Mouse (Mus musculus) ES-E14 (cell line): ENCODE measurements around the gene Ehbp1. TPM values are rescaled to one million over a fixed set of nuclear protein-coding genes. Genes with fewer than 3 reads are reported as not detected.

Experiments used
- DNase-seq: peaks from one replicate; pipeline ENCODE4 v3.0.0-alpha.2; 2013; ENCODE audit warnings: low read depth, low spot score
- H3K27ac ChIP-seq: 2 replicates; pipeline ENCODE4 v1.5.1; 2012; ENCODE audit warnings: low read depth, mild to moderate bottlenecking, low read length, moderate library complexity, mixed read lengths; ENCODE audit not compliant: poor library complexity, insufficient read depth, severe bottlenecking
- H3K36me3 ChIP-seq: 2 replicates; pipeline ENCODE4 v1.6.1; 2012; ENCODE audit warnings: mild to moderate bottlenecking, low read length, moderate library complexity, mixed read lengths; ENCODE audit not compliant: control insufficient read depth, poor library complexity, insufficient read depth, severe bottlenecking
- H3K4me1 ChIP-seq, 2 experiments: fragments of 150-350 bp in 1 of 2; sonication (generic) in 1 of 2; 2 replicates each; pipeline ENCODE4 v1.6.1; 2012; ENCODE audit warnings: low read length in 2 of 2, mild to moderate bottlenecking in 1 of 2, mixed read lengths in 1 of 2; ENCODE audit not compliant: control insufficient read depth in 2 of 2, insufficient read depth in 2 of 2, poor library complexity in 1 of 2
- H3K4me3 ChIP-seq, 2 experiments: fragments of 150-350 bp in 1 of 2; sonication (generic) in 1 of 2; 2 replicates each; pipeline ENCODE4 v1.5.1; 2012; ENCODE audit warnings: low read length in 2 of 2, low read depth in 1 of 2, mild to moderate bottlenecking in 1 of 2, mixed read lengths in 1 of 2; ENCODE audit not compliant: insufficient read depth in 1 of 2, poor library complexity in 1 of 2, severe bottlenecking in 1 of 2
- H3K9ac ChIP-seq: 2 replicates; pipeline ENCODE4 v1.6.1; 2012; ENCODE audit warnings: low read depth, mild to moderate bottlenecking, low read length, mixed read lengths; ENCODE audit not compliant: poor library complexity, insufficient read depth, severe bottlenecking
- H3K9me3 ChIP-seq: fragments of 150-350 bp; sonication (generic); 2 replicates; pipeline ENCODE4 v1.6.1; 2012; ENCODE audit warnings: low read depth, mild to moderate bottlenecking, low read length; ENCODE audit not compliant: control insufficient read depth, insufficient read depth
- CHD2 ChIP-seq: IDR thresholded peaks from 2 replicates; pipeline ENCODE4 v1.6.1; 2014; ENCODE audit warnings: mild to moderate bottlenecking, low read depth, low read length, inconsistent platforms
- HCFC1 ChIP-seq: IDR thresholded peaks from 2 replicates; pipeline ENCODE4 v1.6.1; 2012; ENCODE audit warnings: low read length, inconsistent platforms, borderline replicate concordance; ENCODE audit not compliant: insufficient read depth
- MAFK ChIP-seq: IDR thresholded peaks from 2 replicates; pipeline ENCODE4 v1.6.1; 2014; ENCODE audit warnings: mild to moderate bottlenecking, low read depth, low read length, inconsistent platforms; ENCODE audit not compliant: insufficient read depth
- ZC3H11A ChIP-seq: IDR thresholded peaks from 2 replicates; pipeline ENCODE4 v1.6.1; 2012; ENCODE audit warnings: low read depth, mild to moderate bottlenecking, inconsistent platforms, low read length, borderline replicate concordance
- ZNF384 ChIP-seq: IDR thresholded peaks from 2 replicates; pipeline ENCODE4 v1.6.1; 2012; ENCODE audit warnings: low read depth, low read length, inconsistent platforms
- in situ Hi-C, 2 experiments: fragments of 600-800 bp; cut with MboI; formaldehyde crosslinking; loops; one replicate each; pipeline ENCODE4 v1.15.1; 2025; ENCODE audit warnings: low sequenced_read_pairs in 2 of 2, inconsistent platforms in 1 of 2; ENCODE audit not compliant: unreplicated experiment in 2 of 2
- total RNA-seq: library from RNA; depleted of rRNA; stranded (reverse); fragments of 300-350 nt; gene quantifications from 2 replicates; pipeline ENCODE4 v1.2.3, GENCODE M21; 2012

Ehbp1 gene
- total RNA-seq, 1 experiment: 10.9 TPM

GRCm38 (mm10) chr11:22199881-22200280, 142.2 kb downstream of the Ehbp1 start:
- Histone ChIP-seq H3K9me3 (no peaks in the 10 kb centered on the region), H3K4me1 (peaks cover 0 to 2% of the 10 kb centered on the region in 2 experiments; a peak in 1 of 4 replicates), H3K4me3 (peak overlapping the region; percentile 19 to 55; a peak in 3 of 4 replicates), H3K9ac (no peak overlapping the region), H3K36me3 (no peaks in the 10 kb centered on the region), H3K27ac (no peak overlapping the region)
- peak; percentile 29 for DNase-seq
- in situ Hi-C loops: no loop called here
- TF ChIP-seq ZNF384 (no peak), ZC3H11A (no peak), CHD2 (no peak), MAFK (no peak), HCFC1 (no peak)

- H3K4me1 ChIP-seq: peaks cover 2% of the 10 kb centered on the region in 2 experiments; a peak in 2 of 4 replicates
- H3K27ac ChIP-seq: no peak overlapping the region
Observed at GRCm38 (mm10) chr11:22198406-22198805, 143.7 kb downstream of the Ehbp1 start.

GRCm38 (mm10) chr11:22197935-22198334, 144.2 kb downstream of the Ehbp1 start:
- peaks cover 2% of the 10 kb centered on the region in 2 experiments; a peak in 2 of 4 replicates for H3K4me1 ChIP-seq
- no peaks in the 10 kb centered on the region for H3K9me3 ChIP-seq
- no peak overlapping the region for H3K9ac ChIP-seq
- no peak overlapping the region for H3K27ac ChIP-seq
- H3K4me3 ChIP-seq: no peak overlapping the region
- no peak for DNase-seq
- no peaks in the 10 kb centered on the region for H3K36me3 ChIP-seq
- in situ Hi-C loops: no loop called here
- TF ChIP-seq CHD2 (no peak), MAFK (no peak), ZNF384 (no peak), HCFC1 (no peak), ZC3H11A (no peak)

More at GRCm38 (mm10) chr11:22198406-22198805, 143.7 kb downstream of the Ehbp1 start:
- in situ Hi-C loops: no loop called here
- Histone ChIP-seq H3K9me3 (no peaks in the 10 kb centered on the region), H3K36me3 (no peaks in the 10 kb centered on the region), H3K4me3 (no peak overlapping the region), H3K9ac (no peak overlapping the region)
- no peak for DNase-seq
- TF ChIP-seq HCFC1 (no peak), ZC3H11A (no peak), CHD2 (no peak), MAFK (no peak), ZNF384 (no peak)

DNA sequence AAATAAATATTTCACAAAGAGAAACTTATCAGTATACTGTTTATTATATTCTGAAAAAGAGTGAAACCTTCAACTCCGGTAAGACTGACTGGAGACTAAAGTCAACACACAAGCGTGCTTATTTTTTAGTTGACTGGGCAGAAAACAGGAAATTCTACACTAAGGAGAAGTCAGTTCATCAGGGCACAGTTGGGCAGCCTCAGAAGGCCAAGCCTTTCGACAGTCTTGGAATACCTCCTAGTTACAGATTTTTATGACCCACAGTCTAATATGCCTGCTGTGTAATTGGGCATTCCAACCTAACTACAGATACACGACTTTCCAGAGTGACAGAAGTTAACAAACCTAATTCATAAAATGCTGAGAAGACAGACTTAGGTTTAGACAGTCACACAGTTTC, 145.3 kb downstream of the Ehbp1 start:
- no peak overlapping the region for H3K4me3 ChIP-seq
- no peak overlapping the region for H3K27ac ChIP-seq
- in situ Hi-C loops: no loop called here
- H3K9me3 ChIP-seq: no peaks in the 10 kb centered on the region
- peaks cover 2% of the 10 kb centered on the region in 2 experiments; a peak in 2 of 4 replicates for H3K4me1 ChIP-seq
- TF ChIP-seq ZC3H11A (no peak), ZNF384 (no peak), HCFC1 (no peak), CHD2 (no peak), MAFK (no peak)
- no peaks in the 10 kb centered on the region for H3K36me3 ChIP-seq
- DNase-seq: no peak
- H3K9ac ChIP-seq: no peak overlapping the region

GRCm38 (mm10) chr11:22194607-22195006, 147.5 kb downstream of the Ehbp1 start:
- no peaks in the 10 kb centered on the region for H3K9me3 ChIP-seq
- H3K4me3 ChIP-seq: no peak overlapping the region
- DNase-seq: no peak
- H3K4me1 ChIP-seq: peaks cover 2% of the 10 kb centered on the region in 2 experiments; a peak in 2 of 4 replicates
- in situ Hi-C loops: no loop called here
- H3K9ac ChIP-seq: no peak overlapping the region
- no peak overlapping the region for H3K27ac ChIP-seq
- no peaks in the 10 kb centered on the region for H3K36me3 ChIP-seq
- no peak for TF ChIP-seq CHD2
